Mouse (Mus musculus) kidney, embryonic 14.5 days (tissue): ENCODE measurements at regions not wholly inside any gene's neighbourhood (a gene's known extent, or its start where the extent isn't known, plus 50 kb on each side); places are given as distances from the start of the nearest gene placed in this dataset.

Experiments
- ATAC-seq: fragments of 200-750 bp; cut with Nextera tagmentation; 2 replicates; pipeline ENCODE4 v1.8.0; 2017; ENCODE audit warnings: moderate number of reproducible peaks, mild to moderate bottlenecking, moderate TSS enrichment, moderate library complexity; ENCODE audit not compliant: low FRiP score, low TSS enrichment
- H3K27ac ChIP-seq: fragments of 300-500 bp; sonication (generic); 2 replicates; pipeline ENCODE4 v1.5.1; 2014; ENCODE audit warnings: low read depth, mild to moderate bottlenecking, low read length, moderate library complexity, mixed read lengths
- H3K27me3 ChIP-seq: fragments of 300-500 bp; sonication (generic); 2 replicates; pipeline ENCODE4 v1.6.1; 2014; ENCODE audit warnings: mild to moderate bottlenecking, low read length; ENCODE audit not compliant: control insufficient read depth, insufficient read depth
- H3K36me3 ChIP-seq: fragments of 300-500 bp; sonication (generic); 2 replicates; pipeline ENCODE4 v1.6.1; 2014; ENCODE audit warnings: low read length, mixed read lengths; ENCODE audit not compliant: control insufficient read depth, insufficient read depth
- H3K4me1 ChIP-seq: fragments of 300-500 bp; sonication (generic); 2 replicates; pipeline ENCODE4 v1.6.1; 2014; ENCODE audit warnings: low read length, mixed read lengths; ENCODE audit not compliant: control insufficient read depth, insufficient read depth
- H3K4me2 ChIP-seq: fragments of 300-500 bp; sonication (generic); replicated peaks from 2 replicates; pipeline ENCODE4 v1.6.1; 2014; ENCODE audit warnings: low read depth, mild to moderate bottlenecking, low read length
- H3K4me3 ChIP-seq: fragments of 300-500 bp; sonication (generic); 2 replicates; pipeline ENCODE4 v1.5.1; 2014; ENCODE audit warnings: mild to moderate bottlenecking, low read length
- H3K9ac ChIP-seq: fragments of 300-500 bp; sonication (generic); 2 replicates; pipeline ENCODE4 v1.6.1; 2014; ENCODE audit warnings: low read depth, mild to moderate bottlenecking, low read length, moderate library complexity
- H3K9me3 ChIP-seq: fragments of 300-500 bp; sonication (generic); 2 replicates; pipeline ENCODE4 v1.6.1; 2016; ENCODE audit warnings: low read length; ENCODE audit not compliant: control insufficient read depth
- WGBS: fragments of 180-500 bp; shearing (Covaris S2); extraction: QIAGEN DNeasy Blood & Tissue Kit; methylation state at CpG from one replicate; pipeline ENCODE4 v1.1.7; 2014; 5-methylcytosine and 5-hydroxymethylcytosine counted together

- Histone ChIP-seq H3K4me1 (no peaks in the 10 kb centered on the region), H3K4me3 (no peak overlapping the region), H3K9me3 (no peaks in the 10 kb centered on the region), H3K36me3 (no peaks in the 10 kb centered on the region), H3K27me3 (no peaks in the 10 kb centered on the region), H3K4me2 (no peak overlapping the region), H3K27ac (no peak overlapping the region), H3K9ac (no peak overlapping the region)
- ATAC-seq, result no peak
- WGBS, result 50% methylated on average over 5 of the region's 5 CpGs
Measured at GRCm38 (mm10) chr4:110038696-110039095, 60.8 kb downstream of the Dmrta2 start.

GRCm38 (mm10) chr4:110044851-110045618 is 67.2 kb downstream of the Dmrta2 start:
- Histone ChIP-seq H3K4me2 (no peak overlapping the region), H3K9me3 (no peaks in the 10 kb centered on the region), H3K4me1 (no peaks in the 10 kb centered on the region), H3K27ac (no peak overlapping the region), H3K9ac (no peak overlapping the region), H3K36me3 (no peaks in the 10 kb centered on the region), H3K4me3 (no peak overlapping the region), H3K27me3 (no peaks in the 10 kb centered on the region)
- ATAC-seq, result peak; percentile 58
- 78% methylated on average over 17 of the region's 17 CpGs for WGBS

- Histone ChIP-seq H3K4me1 (0 out of 2 replicates have a peak, but pooled peaks cover 2% of the 10 kb centered on the region), H3K36me3 (no peaks in the 10 kb centered on the region), H3K4me2 (no peak overlapping the region), H3K9me3 (no peaks in the 10 kb centered on the region), H3K27ac (peak overlapping the region; percentile 8; the same call in 1 of the 2 replicates), H3K9ac (no peak overlapping the region), H3K27me3 (no peaks in the 10 kb centered on the region), H3K4me3 (no peak overlapping the region)
- WGBS, result 30% methylated on average over 12 of the region's 12 CpGs
- peak; percentile 80 for ATAC-seq
Measured at GRCm38 (mm10) chr4:110045651-110046269, 67.9 kb downstream of the Dmrta2 start.

GRCm38 (mm10) chr4:110046270-110046651 is 68.4 kb downstream of the Dmrta2 start:
- 0 out of 2 replicates have a peak overlapping the region, but pooled peaks have one; percentile 8 for H3K27ac ChIP-seq
- H3K4me2 ChIP-seq, result no peak overlapping the region
- ATAC-seq, result no peak
- H3K36me3 ChIP-seq, result no peaks in the 10 kb centered on the region
- WGBS, result 43% methylated on average over 11 of the region's 11 CpGs
- H3K9me3 ChIP-seq, result no peaks in the 10 kb centered on the region
- H3K9ac ChIP-seq, result no peak overlapping the region
- no peak overlapping the region for H3K4me3 ChIP-seq
- no peaks in the 10 kb centered on the region for H3K27me3 ChIP-seq
- H3K4me1 ChIP-seq, result peaks cover 4% of the 10 kb centered on the region; the same call in 1 of the 2 replicates

- Histone ChIP-seq H3K4me2 (peak overlapping the region; percentile 67), H3K27ac (no peak overlapping the region), H3K9me3 (no peaks in the 10 kb centered on the region), H3K36me3 (no peaks in the 10 kb centered on the region), H3K4me1 (peaks cover 9% of the 10 kb centered on the region; the same call in 1 of the 2 replicates), H3K27me3 (no peaks in the 10 kb centered on the region; the same call in 1 of the 2 replicates), H3K4me3 (peak overlapping the region; percentile 42), H3K9ac (peak overlapping the region; percentile 34)
- peak; percentile 91 for ATAC-seq
- WGBS, result 5% methylated on average over 39 of the region's 40 CpGs
Measured at GRCm38 (mm10) chr4:110050393-110051280, 72.8 kb downstream of the Dmrta2 start.

- no peaks in the 10 kb centered on the region for H3K36me3 ChIP-seq
- WGBS, result 10% methylated on average over 12 of the region's 12 CpGs
- ATAC-seq, result no peak
- H3K4me1 ChIP-seq, result peaks cover 9% of the 10 kb centered on the region; the same call in 1 of the 2 replicates
- H3K4me2 ChIP-seq, result peak overlapping the region; percentile 67
- no peak overlapping the region for H3K27ac ChIP-seq
- H3K27me3 ChIP-seq, result no peaks in the 10 kb centered on the region; the same call in 1 of the 2 replicates
- peak overlapping the region; percentile 34 for H3K9ac ChIP-seq
- H3K9me3 ChIP-seq, result no peaks in the 10 kb centered on the region
- H3K4me3 ChIP-seq, result peak overlapping the region; percentile 42
Measured at GRCm38 (mm10) chr4:110051281-110051665, 73.4 kb downstream of the Dmrta2 start.

GRCm38 (mm10) chr4:110051872-110052271 is 74.0 kb downstream of the Dmrta2 start:
- 15% methylated on average over 10 of the region's 10 CpGs for WGBS
- H3K27ac ChIP-seq, result 0 out of 2 replicates have a peak overlapping the region, but pooled peaks have one; percentile 17
- H3K4me2 ChIP-seq, result peak overlapping the region; percentile 67; the same call in 1 of the 2 replicates
- peak; percentile 60; the same call in 1 of the 2 replicates for ATAC-seq
- H3K4me1 ChIP-seq, result peaks cover 9% of the 10 kb centered on the region; the same call in 1 of the 2 replicates
- no peak overlapping the region for H3K9ac ChIP-seq
- no peaks in the 10 kb centered on the region for H3K9me3 ChIP-seq
- no peaks in the 10 kb centered on the region for H3K36me3 ChIP-seq
- no peak overlapping the region for H3K4me3 ChIP-seq
- no peaks in the 10 kb centered on the region; the same call in 1 of the 2 replicates for H3K27me3 ChIP-seq

GRCm38 (mm10) chr4:110052998-110053397 is 75.1 kb downstream of the Dmrta2 start:
- H3K9ac ChIP-seq, result no peak overlapping the region
- 87% methylated on average over 4 of the region's 4 CpGs for WGBS
- no peak for ATAC-seq

More at GRCm38 (mm10) chr4:110052998-110053397, 75.1 kb downstream of the Dmrta2 start:
- no peak overlapping the region for H3K4me3 ChIP-seq
- H3K9me3 ChIP-seq, result no peaks in the 10 kb centered on the region
- no peaks in the 10 kb centered on the region for H3K36me3 ChIP-seq
- H3K27ac ChIP-seq, result no peak overlapping the region
- H3K4me2 ChIP-seq, result no peak overlapping the region
- no peaks in the 10 kb centered on the region; the same call in 1 of the 2 replicates for H3K27me3 ChIP-seq
- peaks cover 9% of the 10 kb centered on the region; the same call in 1 of the 2 replicates for H3K4me1 ChIP-seq
